Mouse (Mus musculus): ENCODE data around the gene Klf9. TPM values are rescaled to one million over a fixed set of nuclear protein-coding genes. Genes with fewer than 3 reads are reported as not detected.

Klf9 gene
- polyA plus RNA-seq, 1 experiment, result 0.06 TPM

GRCm38 (mm10) chr19:23152771-23153605 lies 12.0 kb downstream of the Klf9 start:
- H3K4me1 ChIP-seq (ENCODE audit: control insufficient read depth), result peaks cover 58% of the 10 kb centered on the region
- no peaks in the 10 kb centered on the region for H3K27me3 ChIP-seq (ENCODE audit: control insufficient read depth)
- no peaks in the 10 kb centered on the region for H3K36me3 ChIP-seq (ENCODE audit: control insufficient read depth)
- H3K9me3 ChIP-seq (ENCODE audit: control insufficient read depth, low read length), result no peaks in the 10 kb centered on the region
- TF ChIP-seq GATA1 (IDR thresholded peaks at IDR 0.05; ENCODE audit: low read length) (no peak), TAL1 (IDR thresholded peaks at IDR 0.05; ENCODE audit: low read length) (no peak)
- peak overlapping the region; percentile 57 for H3K4me3 ChIP-seq (replicated peaks)

GRCm38 (mm10) chr19:23153606-23154127 lies 12.6 kb downstream of the Klf9 start:
- H3K9me3 ChIP-seq (ENCODE audit: control insufficient read depth, low read length), result no peaks in the 10 kb centered on the region
- no peaks in the 10 kb centered on the region for H3K36me3 ChIP-seq (ENCODE audit: control insufficient read depth)
- TF ChIP-seq TAL1 (IDR thresholded peaks at IDR 0.05; ENCODE audit: low read length) (no peak), GATA1 (IDR thresholded peaks at IDR 0.05; ENCODE audit: low read length) (no peak)
- H3K27me3 ChIP-seq (ENCODE audit: control insufficient read depth), result no peaks in the 10 kb centered on the region
- no peak overlapping the region for H3K4me3 ChIP-seq (replicated peaks)
- H3K4me1 ChIP-seq (ENCODE audit: control insufficient read depth), result peaks cover 58% of the 10 kb centered on the region

- Histone ChIP-seq H3K4me3 (replicated peaks) (no peak overlapping the region), H3K27me3 (ENCODE audit: control insufficient read depth) (no peaks in the 10 kb centered on the region), H3K9me3 (ENCODE audit: control insufficient read depth, low read length) (no peaks in the 10 kb centered on the region), H3K36me3 (ENCODE audit: control insufficient read depth) (no peaks in the 10 kb centered on the region), H3K4me1 (ENCODE audit: control insufficient read depth) (peaks cover 9% of the 10 kb centered on the region)
- no peak for TF ChIP-seq GATA1 (IDR thresholded peaks at IDR 0.05; ENCODE audit: low read length)
- no peak for TF ChIP-seq TAL1 (IDR thresholded peaks at IDR 0.05; ENCODE audit: low read length)
Observed at GRCm38 (mm10) chr19:23159780-23160395, 18.9 kb downstream of the Klf9 start.

GRCm38 (mm10) chr19:23162387-23162809 lies 21.4 kb downstream of the Klf9 start:
- TF ChIP-seq GATA1 (IDR thresholded peaks at IDR 0.05; ENCODE audit: low read length) (no peak), TAL1 (IDR thresholded peaks at IDR 0.05; ENCODE audit: low read length) (no peak)
- Histone ChIP-seq H3K27me3 (ENCODE audit: control insufficient read depth) (no peaks in the 10 kb centered on the region), H3K4me1 (ENCODE audit: control insufficient read depth) (no peaks in the 10 kb centered on the region), H3K36me3 (ENCODE audit: control insufficient read depth) (no peaks in the 10 kb centered on the region), H3K4me3 (replicated peaks) (no peak overlapping the region), H3K9me3 (ENCODE audit: control insufficient read depth, low read length) (no peaks in the 10 kb centered on the region)

- Histone ChIP-seq H3K36me3 (ENCODE audit: control insufficient read depth) (no peaks in the 10 kb centered on the region), H3K27me3 (ENCODE audit: control insufficient read depth) (no peaks in the 10 kb centered on the region), H3K4me3 (replicated peaks) (no peak overlapping the region), H3K4me1 (ENCODE audit: control insufficient read depth) (no peaks in the 10 kb centered on the region), H3K9me3 (ENCODE audit: control insufficient read depth, low read length) (no peaks in the 10 kb centered on the region)
- TF ChIP-seq GATA1 (IDR thresholded peaks at IDR 0.05; ENCODE audit: low read length), result no peak
- no peak for TF ChIP-seq TAL1 (IDR thresholded peaks at IDR 0.05; ENCODE audit: low read length)
Observed at GRCm38 (mm10) chr19:23162877-23163276, 21.9 kb downstream of the Klf9 start.

- no peaks in the 10 kb centered on the region for H3K27me3 ChIP-seq (ENCODE audit: control insufficient read depth)
Observed at GRCm38 (mm10) chr19:23163361-23163760, 22.3 kb downstream of the Klf9 start.

GRCm38 (mm10) chr19:23164651-23165240 lies 23.7 kb downstream of the Klf9 start:
- no peaks in the 10 kb centered on the region for H3K36me3 ChIP-seq (ENCODE audit: control insufficient read depth)
- no peaks in the 10 kb centered on the region for H3K27me3 ChIP-seq (ENCODE audit: control insufficient read depth)
- TF ChIP-seq TAL1 (IDR thresholded peaks at IDR 0.05; ENCODE audit: low read length) (no peak), GATA1 (IDR thresholded peaks at IDR 0.05; ENCODE audit: low read length) (no peak)

More at GRCm38 (mm10) chr19:23163361-23163760, 22.3 kb downstream of the Klf9 start:
- Histone ChIP-seq H3K9me3 (ENCODE audit: control insufficient read depth, low read length) (no peaks in the 10 kb centered on the region), H3K36me3 (ENCODE audit: control insufficient read depth) (no peaks in the 10 kb centered on the region), H3K4me1 (ENCODE audit: control insufficient read depth) (no peaks in the 10 kb centered on the region), H3K4me3 (replicated peaks) (no peak overlapping the region)
- TF ChIP-seq TAL1 (IDR thresholded peaks at IDR 0.05; ENCODE audit: low read length) (no peak), GATA1 (IDR thresholded peaks at IDR 0.05; ENCODE audit: low read length) (no peak)

GRCm38 (mm10) chr19:23166550-23167284 lies 25.7 kb downstream of the Klf9 start:
- H3K4me1 ChIP-seq (ENCODE audit: control insufficient read depth), result no peaks in the 10 kb centered on the region
- H3K27me3 ChIP-seq (ENCODE audit: control insufficient read depth), result no peaks in the 10 kb centered on the region
- H3K4me3 ChIP-seq (replicated peaks), result no peak overlapping the region
- no peaks in the 10 kb centered on the region for H3K36me3 ChIP-seq (ENCODE audit: control insufficient read depth)
- TF ChIP-seq GATA1 (IDR thresholded peaks at IDR 0.05; ENCODE audit: low read length) (no peak), TAL1 (IDR thresholded peaks at IDR 0.05; ENCODE audit: low read length) (no peak)
- H3K9me3 ChIP-seq (ENCODE audit: control insufficient read depth, low read length), result peaks cover 3% of the 10 kb centered on the region; the same call in 1 of the 2 replicates

More at GRCm38 (mm10) chr19:23164651-23165240, 23.7 kb downstream of the Klf9 start:
- no peaks in the 10 kb centered on the region for H3K4me1 ChIP-seq (ENCODE audit: control insufficient read depth)
- no peaks in the 10 kb centered on the region for H3K9me3 ChIP-seq (ENCODE audit: control insufficient read depth, low read length)
- no peak overlapping the region for H3K4me3 ChIP-seq (replicated peaks)
